Mouse (Mus musculus) E14TG2a.4 (cell line): ENCODE results near the gene Hdac11.

Experiments used
- CTCF ChIP-seq: conservative IDR thresholded peaks from 2 replicates; pipeline ENCODE4 v1.5.1; 2014; ENCODE audit warnings: low read length
- POU5F1 ChIP-seq: IDR thresholded peaks from 2 replicates; pipeline ENCODE4 v1.6.1; 2014; ENCODE audit warnings: low read length, borderline replicate concordance

DNA sequence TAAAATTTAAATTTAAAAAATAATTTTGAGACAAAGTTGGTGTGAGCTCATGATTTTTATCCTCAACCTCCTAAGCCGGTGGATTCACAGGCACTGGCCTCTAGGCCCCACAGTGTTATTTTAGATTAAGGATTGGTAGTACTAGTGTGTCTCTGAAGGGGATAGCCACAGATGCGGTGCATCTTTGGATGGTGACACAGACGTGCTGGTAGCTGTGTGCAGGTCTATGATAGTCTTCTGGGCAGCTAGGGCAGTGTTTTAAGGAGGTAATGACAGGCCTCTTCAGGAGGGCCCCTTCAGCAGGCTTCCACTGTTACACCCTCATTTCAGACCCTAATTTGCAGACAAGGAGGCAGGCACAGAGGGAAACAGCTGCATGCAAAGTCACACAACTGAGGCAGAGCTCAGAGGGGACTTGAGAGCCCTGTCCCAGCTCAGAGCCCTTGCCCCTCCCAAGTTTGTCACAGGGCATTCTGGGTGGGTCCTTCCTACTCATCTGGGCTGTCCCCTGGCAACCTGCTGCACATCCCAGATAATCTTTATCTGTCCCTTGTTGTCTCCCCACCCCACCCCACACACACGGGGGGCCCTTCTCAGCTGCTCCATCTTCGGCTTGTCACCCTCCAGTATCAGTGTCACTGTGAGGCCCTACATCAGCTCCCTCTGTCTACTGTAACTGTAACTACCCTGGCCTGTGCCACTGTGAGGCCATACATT, 6.9 kb downstream of the Hdac11 start:
- TF ChIP-seq CTCF, result no peak
- TF ChIP-seq POU5F1, result no peak
